In the genomic region with DNA sequence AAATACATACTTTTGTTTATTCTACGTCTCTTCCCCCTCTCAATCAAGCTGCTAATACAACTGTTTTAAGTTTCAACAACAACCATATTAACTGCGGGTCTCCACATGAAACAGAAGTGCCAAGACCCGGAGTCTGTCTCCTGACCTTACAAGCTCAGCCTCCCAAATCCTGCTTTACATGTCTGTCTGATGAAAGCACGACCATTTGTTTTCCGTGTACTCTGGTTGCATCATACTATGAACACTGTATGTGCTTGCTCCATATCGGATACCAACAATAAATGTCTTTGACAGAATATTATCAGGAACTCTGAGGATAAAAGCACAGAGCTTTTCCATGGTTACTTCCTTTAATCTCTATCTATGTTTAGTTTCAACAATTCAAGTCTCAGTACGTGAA, we compare ENCODE assay signal across 23 mouse cellular contexts.
A peak's percentile ranks its signal among the peaks of the same experiment; 100 is the strongest.
DNase-seq lines count a peak whose midpoint lies in the region; ATAC-seq and TF ChIP-seq lines count a peak whose summit lies in the region.
"Had no signal": no experiment of that assay in that cellular context is flagged by ENCODE, and none has a peak within 500 bp of the region (broad histone marks: within the 10 kb centered on the region; RNA-seq: fewer than 3 reads in every experiment).

No protein-coding gene starts in this region.

- 79% methylated on average over 7 of the region's 7 CpGs for WGBS in forebrain, embryonic 10.5 days
- WGBS in forebrain, postnatal 0 days: 78% methylated on average over 7 of the region's 7 CpGs
- 51% methylated on average over 7 of the region's 7 CpGs for WGBS in lung, embryonic 14.5 days
- whole genome bisulfite sequencing in embryonic facial prominence, embryonic 11.5 days: 36% methylated on average over 7 of the region's 7 CpGs
- 36% methylated on average over 7 of the region's 7 CpGs for WGBS in limb, embryonic 13.5 days

- H3K4me1 ChIP-seq in forebrain, embryonic 10.5 days: peaks cover 21% of the 10 kb centered on the region
- H3K4me1 ChIP-seq in forebrain, postnatal 0 days (ENCODE audit: insufficient read depth): no peaks in the 10 kb centered on the region
- H3K4me1 ChIP-seq in lung, embryonic 14.5 days (ENCODE audit: insufficient read depth): peaks cover 13% of the 10 kb centered on the region
- H3K4me1 ChIP-seq in embryonic facial prominence, embryonic 11.5 days (ENCODE audit: control insufficient read depth, insufficient read depth, low read length): peaks cover 3% of the 10 kb centered on the region; the same call in 1 of the 2 replicates
- H3K4me1 ChIP-seq in limb, embryonic 13.5 days: peaks cover 19% of the 10 kb centered on the region
- H3K4me1 ChIP-seq: liver, embryonic 13.5 days had no signal

- no peaks in the 10 kb centered on the region for H3K9me3 ChIP-seq in forebrain, embryonic 10.5 days
- no peaks in the 10 kb centered on the region for H3K9me3 ChIP-seq in forebrain, postnatal 0 days (ENCODE audit: low read length)
- no peaks in the 10 kb centered on the region for H3K9me3 ChIP-seq in lung, embryonic 14.5 days (ENCODE audit: low read depth, low read length)
- no peaks in the 10 kb centered on the region for H3K9me3 ChIP-seq in embryonic facial prominence, embryonic 11.5 days (replicated peaks; ENCODE audit: control insufficient read depth, low read length)
- no peaks in the 10 kb centered on the region for H3K9me3 ChIP-seq in limb, embryonic 13.5 days
- H3K9me3 ChIP-seq: embryonic facial prominence, embryonic 15.5 days; liver, embryonic 13.5 days; lung, embryonic 15.5 days; neural tube, embryonic 15.5 days had no signal

- H3K27ac ChIP-seq in forebrain, embryonic 10.5 days: peak overlapping the region; percentile 84
- no peak overlapping the region for H3K27ac ChIP-seq in forebrain, postnatal 0 days (ENCODE audit: low read depth, low read length)
- no peak overlapping the region for H3K27ac ChIP-seq in lung, embryonic 14.5 days (ENCODE audit: low read depth)
- peak overlapping the region; percentile 58; the same call in 1 of the 2 replicates for H3K27ac ChIP-seq in embryonic facial prominence, embryonic 11.5 days (replicated peaks; ENCODE audit: low read depth, low read length)
- peak overlapping the region; percentile 72; the same call in 1 of the 2 replicates for H3K27ac ChIP-seq in limb, embryonic 13.5 days
- H3K27ac ChIP-seq: embryonic facial prominence, embryonic 15.5 days; heart, adult 2 months; liver, embryonic 13.5 days; lung, embryonic 15.5 days; macrophage; neural tube, embryonic 15.5 days; stomach, postnatal 0 days had no signal

- no peak overlapping the region for H3K4me3 ChIP-seq in forebrain, embryonic 10.5 days
- no peak overlapping the region for H3K4me3 ChIP-seq in forebrain, postnatal 0 days (ENCODE audit: low read depth, low read length)
- H3K4me3 ChIP-seq in lung, embryonic 14.5 days (ENCODE audit: low read depth, low read length): no peak overlapping the region
- H3K4me3 ChIP-seq in embryonic facial prominence, embryonic 11.5 days (ENCODE audit: low read depth, low read length): no peak overlapping the region
- no peak overlapping the region for H3K4me3 ChIP-seq in limb, embryonic 13.5 days
- H3K4me3 ChIP-seq: embryonic facial prominence, embryonic 15.5 days; heart, adult 2 months; liver, embryonic 13.5 days; lung, embryonic 15.5 days; neural tube, embryonic 15.5 days had no signal

- H3K36me3 ChIP-seq in forebrain, embryonic 10.5 days (replicated peaks): no peaks in the 10 kb centered on the region
- H3K36me3 ChIP-seq in forebrain, postnatal 0 days (ENCODE audit: insufficient read depth): no peaks in the 10 kb centered on the region
- no peaks in the 10 kb centered on the region for H3K36me3 ChIP-seq in lung, embryonic 14.5 days (ENCODE audit: insufficient read depth)
- no peaks in the 10 kb centered on the region for H3K36me3 ChIP-seq in embryonic facial prominence, embryonic 11.5 days (replicated peaks; ENCODE audit: control insufficient read depth, insufficient read depth, low read depth, low read length)
- no peaks in the 10 kb centered on the region for H3K36me3 ChIP-seq in limb, embryonic 13.5 days
- H3K36me3 ChIP-seq: embryonic facial prominence, embryonic 15.5 days; liver, embryonic 13.5 days; lung, embryonic 15.5 days; neural tube, embryonic 15.5 days had no signal

- no peak overlapping the region for H3K9ac ChIP-seq in forebrain, postnatal 0 days
- H3K9ac ChIP-seq in lung, embryonic 14.5 days: no peak overlapping the region
- no peak overlapping the region for H3K9ac ChIP-seq in embryonic facial prominence, embryonic 11.5 days (replicated peaks; ENCODE audit: low read length)
- H3K9ac ChIP-seq in limb, embryonic 13.5 days: no peak overlapping the region
- H3K9ac ChIP-seq: embryonic facial prominence, embryonic 15.5 days; liver, embryonic 13.5 days; lung, embryonic 15.5 days; neural tube, embryonic 15.5 days had no signal

- no peak for DNase-seq in forebrain, embryonic 10.5 days (ENCODE audit: extremely low spot score, low spot score)
- no peak for DNase-seq in forebrain, postnatal 0 days
- DNase-seq in lung, embryonic 14.5 days: peak; percentile 54
- no peak for DNase-seq in lung, adult 18-20 months
- peak; percentile 40 for DNase-seq in embryonic facial prominence, embryonic 11.5 days (ENCODE audit: low spot score)
- DNase-seq: adrenal gland, postnatal 25 days; cerebellum, adult 8-10 months; cerebellum, postnatal 36 days; gastrocnemius, postnatal 25 days; heart, adult 2 months; heart, postnatal 4 days; kidney, adult 8-10 months; kidney, postnatal 10 days; liver, embryonic 13.5 days; right cerebral cortex, postnatal 14 days had no signal

- no peaks in the 10 kb centered on the region for H3K27me3 ChIP-seq in forebrain, embryonic 10.5 days (ENCODE audit: poor library complexity, severe bottlenecking)
- H3K27me3 ChIP-seq in forebrain, postnatal 0 days (ENCODE audit: insufficient read depth, low read length): no peaks in the 10 kb centered on the region
- H3K27me3 ChIP-seq in lung, embryonic 14.5 days (ENCODE audit: insufficient read depth, low read length): no peaks in the 10 kb centered on the region
- no peaks in the 10 kb centered on the region for H3K27me3 ChIP-seq in embryonic facial prominence, embryonic 11.5 days (ENCODE audit: control insufficient read depth, insufficient read depth, low read length)
- H3K27me3 ChIP-seq in limb, embryonic 13.5 days: no peaks in the 10 kb centered on the region
- H3K27me3 ChIP-seq: embryonic facial prominence, embryonic 15.5 days; liver, embryonic 13.5 days; lung, embryonic 15.5 days; neural tube, embryonic 15.5 days had no signal

- TF ChIP-seq CTCF in forebrain, postnatal 0 days (IDR thresholded peaks at IDR 0.05; ENCODE audit: low read depth): no peak
- TF ChIP-seq CTCF in lung, embryonic 14.5 days (IDR thresholded peaks at IDR 0.05; ENCODE audit: low read depth): no peak

- no peak for ATAC-seq in forebrain, postnatal 0 days
- ATAC-seq in lung, embryonic 14.5 days (ENCODE audit: insufficient read depth): no peak
- no peak for ATAC-seq in embryonic facial prominence, embryonic 11.5 days (replicated peaks; ENCODE audit: insufficient number of reproducible peaks, low FRiP score, low TSS enrichment, low read depth)
- 0 out of 2 replicates have a peak, but pooled peaks have one; percentile 11 for ATAC-seq in limb, embryonic 13.5 days (ENCODE audit: low FRiP score, low read depth)
- ATAC-seq in granulocyte monocyte progenitor cell, adult 5-6 weeks (replicated peaks; ENCODE audit: poor library complexity, severe bottlenecking): no peak

- no peak overlapping the region for H3K4me2 ChIP-seq in forebrain, postnatal 0 days (ENCODE audit: low read depth)
- H3K4me2 ChIP-seq in lung, embryonic 14.5 days: no peak overlapping the region
- H3K4me2 ChIP-seq in embryonic facial prominence, embryonic 11.5 days (ENCODE audit: low read depth, low read length): no peak overlapping the region
- no peak overlapping the region; the same call in 1 of the 2 replicates for H3K4me2 ChIP-seq in limb, embryonic 13.5 days (replicated peaks)
- H3K4me2 ChIP-seq: liver, embryonic 13.5 days; midbrain, embryonic 11.5 days had no signal

Comparison
In these comparisons a context has a peak if more than half of its experiments do, and no peak if none do; other contexts are left out.
1. DNase-seq: peak in lung, embryonic 14.5 days (single experiment) and embryonic facial prominence, embryonic 11.5 days (single experiment); none in forebrain, embryonic 10.5 days (single experiment), forebrain, postnatal 0 days (single experiment) and lung, adult 18-20 months (0 of 2).
2. H3K27ac ChIP-seq: peak in forebrain, embryonic 10.5 days (single experiment), embryonic facial prominence, embryonic 11.5 days (single experiment) and limb, embryonic 13.5 days (single experiment); none in forebrain, postnatal 0 days (single experiment) and lung, embryonic 14.5 days (single experiment).